Mouse (Mus musculus): ENCODE results near the gene H3f3a.

Gene H3f3a

DNA sequence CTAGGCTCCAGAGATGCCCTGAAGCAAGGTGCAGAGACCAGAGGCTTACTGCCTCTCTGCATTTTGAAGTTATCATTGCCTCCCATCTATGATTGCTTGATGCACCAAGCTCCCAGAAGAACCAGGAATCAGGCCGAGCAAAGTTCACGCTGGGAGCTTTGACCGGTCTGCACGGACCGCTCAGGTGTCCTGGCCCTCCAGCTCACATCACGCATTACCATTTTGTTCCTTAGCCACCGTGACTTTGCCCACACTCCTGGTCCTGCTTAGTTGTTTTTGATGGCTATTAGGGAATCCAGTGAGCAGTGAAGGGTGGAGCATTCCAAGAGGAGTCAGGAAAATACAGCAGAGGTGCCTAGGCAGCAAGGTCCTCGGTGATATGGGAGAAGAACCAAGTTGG is 33.5 kb downstream of the H3f3a start:
- no peak for DNase-seq

- DNase-seq = no peak
Measured at GRCm38 (mm10) chr1:180778941-180779340, 34.8 kb downstream of the H3f3a start.

DNA sequence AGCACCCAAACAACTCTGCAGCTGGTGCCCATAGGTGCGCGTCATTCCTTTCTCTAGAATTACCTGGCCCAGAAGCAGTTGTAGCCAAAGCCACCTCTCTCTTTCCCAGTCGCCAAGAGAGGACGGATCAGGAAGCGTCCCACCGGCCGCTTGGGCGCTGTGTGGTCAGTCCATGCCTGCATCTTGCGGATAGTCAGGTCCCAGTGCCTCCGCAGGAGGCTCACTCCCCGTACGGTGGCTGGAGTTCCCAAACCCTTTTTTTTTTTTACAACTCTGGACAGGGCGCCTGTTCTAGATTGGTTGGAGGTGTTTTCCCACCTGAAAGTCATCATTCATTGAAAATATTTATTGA is 35.4 kb downstream of the H3f3a start:
- DNase-seq = no peak

GRCm38 (mm10) chr1:180777660-180778402 is 35.9 kb downstream of the H3f3a start:
- DNase-seq = peak; percentile 92 to 93

- no peak for DNase-seq
Measured at GRCm38 (mm10) chr1:180777289-180777659, 36.5 kb downstream of the H3f3a start.

DNA sequence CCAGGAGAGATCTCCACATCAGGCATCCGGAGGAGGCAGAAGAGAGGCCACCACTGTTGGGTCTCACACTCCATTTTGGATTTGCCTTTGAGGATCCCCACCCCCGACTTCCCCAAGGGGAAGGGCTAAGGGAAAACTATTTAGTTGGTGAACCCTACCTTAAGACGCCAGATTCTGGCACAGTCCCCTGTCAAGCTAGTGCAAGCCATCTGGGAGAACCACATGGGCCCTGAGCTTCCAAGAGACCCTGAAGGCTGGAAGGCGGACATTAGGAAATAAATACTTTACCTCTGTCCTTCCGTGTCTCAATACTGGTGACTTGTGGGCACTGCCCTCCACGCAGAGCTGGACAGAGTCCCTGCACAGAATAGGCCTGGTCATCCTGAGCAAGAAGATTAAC is 37.2 kb downstream of the H3f3a start:
- DNase-seq = peak; percentile 50 to 58

DNA sequence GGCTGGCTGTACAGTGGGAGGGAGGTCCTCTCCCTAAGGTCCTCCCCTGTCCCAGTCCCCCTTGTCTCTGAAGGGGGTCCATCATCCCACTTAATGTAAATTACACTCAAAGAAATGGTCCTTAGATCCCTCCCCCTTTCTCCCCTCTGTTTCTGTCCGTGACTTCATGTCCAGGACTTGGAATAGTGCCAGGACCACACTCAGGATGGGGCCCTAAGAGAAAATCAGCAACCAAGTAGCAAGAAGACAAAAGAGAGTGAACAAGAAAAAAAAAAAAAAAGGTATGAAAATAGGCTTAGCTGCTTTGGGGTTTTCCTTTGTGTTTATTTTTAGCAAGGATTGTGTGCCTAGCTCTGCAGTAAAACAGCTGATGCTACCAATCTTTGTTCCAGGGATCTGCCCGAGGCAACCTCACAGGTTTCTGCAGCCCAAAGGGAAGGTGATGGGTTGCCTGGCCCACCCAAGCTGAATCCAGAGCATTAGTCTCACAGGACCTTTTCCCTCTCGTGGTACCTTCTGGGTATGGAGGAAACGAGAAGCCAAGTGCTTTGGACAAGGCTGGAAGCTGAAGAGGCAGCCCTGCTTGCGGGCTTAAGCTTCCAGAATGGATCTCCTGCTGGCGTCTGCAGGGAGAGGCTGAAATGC is 37.8 kb downstream of the H3f3a start:
- DNase-seq = no peak

GRCm38 (mm10) chr1:180775317-180775716 is 38.4 kb downstream of the H3f3a start:
- DNase-seq = peak in 1 of 2 experiments; percentile 16

GRCm38 (mm10) chr1:180774664-180775063 is 39.1 kb downstream of the H3f3a start:
- peak; percentile 57 to 65 for DNase-seq

DNA sequence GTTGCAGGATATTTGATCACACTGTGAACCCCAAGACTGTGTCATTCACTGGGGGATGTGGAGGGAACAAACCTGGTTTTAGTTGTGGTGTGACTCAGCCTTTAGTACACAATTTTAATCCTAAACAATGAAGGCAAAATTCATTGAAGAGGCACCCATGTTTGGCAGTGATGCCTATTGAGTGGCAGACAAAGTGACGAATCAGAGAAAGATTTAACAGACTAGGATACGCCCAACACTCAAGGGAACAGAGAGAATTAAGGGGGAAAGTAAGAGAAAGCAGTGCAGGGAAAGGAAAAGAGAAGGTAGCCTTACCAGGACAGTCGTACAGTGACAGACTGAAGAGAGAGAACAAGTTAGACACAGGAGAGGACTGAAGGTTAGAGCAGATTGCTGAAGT is 41.5 kb downstream of the H3f3a start:
- DNase-seq = no peak

DNA sequence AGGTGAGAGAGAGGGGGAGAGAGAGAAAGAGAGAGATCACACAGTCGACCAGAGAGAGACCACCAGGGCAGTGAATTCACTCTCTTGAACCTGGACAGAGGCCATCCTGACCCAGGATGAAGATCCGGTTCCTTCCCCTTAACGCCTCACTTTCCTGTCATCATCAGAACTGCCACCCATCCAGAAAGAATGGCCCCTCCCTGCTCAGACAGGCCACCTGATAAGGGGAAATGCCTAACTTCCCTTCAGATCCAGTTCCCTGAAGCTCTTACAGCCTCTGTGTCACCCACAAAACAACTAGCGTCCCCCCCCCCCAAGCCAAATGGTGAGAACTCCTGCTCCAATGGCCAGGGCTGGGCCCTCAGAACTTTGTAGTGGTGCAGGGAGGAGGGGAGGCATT is 42.0 kb downstream of the H3f3a start:
- DNase-seq = no peak

GRCm38 (mm10) chr1:180771306-180771705 is 42.4 kb downstream of the H3f3a start:
- DNase-seq = peak in 1 of 2 experiments; percentile 12

DNA sequence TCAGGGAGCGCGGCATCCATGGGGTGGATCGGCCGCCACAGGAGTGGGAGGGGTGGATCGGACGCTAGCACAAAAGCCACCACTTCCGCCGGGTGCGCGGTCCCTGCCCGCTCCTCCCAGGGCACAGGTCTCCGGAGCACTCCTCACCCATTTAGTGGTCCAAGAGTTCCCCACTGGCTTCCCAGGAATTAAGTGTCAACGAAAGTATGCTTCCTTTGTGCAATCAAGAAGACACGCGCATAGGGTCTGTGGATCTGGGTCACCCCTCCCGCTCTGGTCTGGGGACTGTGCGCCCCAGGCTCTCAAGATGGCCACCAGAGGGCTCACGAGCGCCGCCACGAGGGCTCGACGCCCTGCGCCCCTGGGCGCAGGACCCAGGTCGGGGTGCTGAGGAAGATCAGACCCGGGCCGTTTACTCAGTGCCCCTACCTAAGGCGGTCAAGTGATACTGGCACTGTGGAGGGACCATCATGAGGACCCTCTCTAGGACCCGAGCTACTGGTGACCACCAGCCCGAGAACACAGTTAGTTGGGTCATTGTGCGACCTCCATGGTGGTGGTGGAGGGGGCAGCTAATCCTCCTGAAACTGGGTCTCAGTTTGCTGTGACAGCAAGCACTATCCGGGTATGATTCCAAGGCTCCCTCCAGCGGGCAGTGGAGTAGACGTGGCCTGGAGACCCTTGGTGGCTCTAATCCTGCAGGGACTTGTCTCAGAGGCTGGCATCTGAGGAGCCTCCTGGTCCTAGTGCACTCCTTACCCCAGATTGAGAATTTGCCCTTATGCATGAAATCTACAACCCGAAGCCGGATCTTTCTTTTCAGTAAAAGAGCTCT is 45.2 kb downstream of the H3f3a start:
- DNase-seq = peak; percentile 92 to 93

DNA sequence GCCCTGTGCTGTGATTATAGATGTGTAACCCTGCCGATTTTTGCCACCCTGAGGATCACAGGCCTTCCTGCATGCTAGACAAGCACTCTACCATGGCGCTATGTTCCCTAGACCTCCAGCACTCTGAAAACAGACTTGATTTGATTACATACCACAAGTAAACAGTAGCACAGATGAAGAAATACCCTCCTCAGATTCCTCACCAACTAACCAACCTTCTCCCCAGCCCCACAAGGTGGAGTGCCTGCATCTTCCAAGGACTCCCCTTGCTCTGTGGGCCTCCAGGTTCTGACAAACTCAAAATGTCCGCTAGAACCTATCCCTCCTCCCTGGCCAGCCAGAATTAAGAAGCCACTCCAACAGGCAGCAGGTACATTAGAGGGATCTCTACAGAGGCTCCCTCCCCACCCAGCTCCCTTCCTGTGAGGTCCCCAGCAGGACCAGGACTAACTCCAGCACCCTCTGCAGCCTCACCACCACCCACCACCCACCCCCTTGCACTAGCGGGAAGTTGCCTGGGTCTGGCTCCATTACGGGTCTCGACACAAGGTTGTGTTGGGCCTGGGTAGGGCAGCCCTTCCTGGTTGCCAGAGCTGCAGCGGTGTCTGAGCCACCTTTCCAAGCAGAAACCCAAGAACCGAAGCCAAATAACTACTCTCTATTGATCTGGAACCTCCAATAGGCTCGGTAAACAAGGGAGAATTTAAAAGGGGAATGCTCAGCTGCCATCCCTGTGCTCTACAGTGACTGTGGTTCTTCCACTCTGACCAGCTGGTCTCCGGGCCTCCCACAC is 46.0 kb downstream of the H3f3a start:
- peak; percentile 55 to 71 for DNase-seq

DNA sequence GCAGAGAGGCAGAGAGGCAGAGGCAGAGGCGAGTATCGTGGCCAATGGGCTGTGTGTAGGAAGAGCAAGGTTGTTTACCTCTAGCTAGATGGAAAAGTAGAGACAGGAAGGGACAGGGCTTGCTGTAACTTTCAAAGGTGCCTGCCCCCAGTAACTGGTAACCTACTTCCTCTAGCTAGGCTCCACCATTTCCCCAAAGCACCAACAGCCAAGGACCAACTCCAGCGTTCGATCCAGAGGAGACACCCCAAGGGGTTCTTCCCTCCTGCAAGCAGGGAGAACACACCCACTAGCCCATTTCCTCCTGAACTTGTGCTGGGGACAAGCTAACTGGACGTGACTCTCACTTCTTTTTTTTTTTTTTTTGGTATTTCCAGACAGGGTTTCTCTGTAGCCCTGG is 47.2 kb downstream of the H3f3a start:
- DNase-seq = no peak

GRCm38 (mm10) chr1:180765393-180765792 is 48.4 kb downstream of the H3f3a start:
- DNase-seq = no peak

DNA sequence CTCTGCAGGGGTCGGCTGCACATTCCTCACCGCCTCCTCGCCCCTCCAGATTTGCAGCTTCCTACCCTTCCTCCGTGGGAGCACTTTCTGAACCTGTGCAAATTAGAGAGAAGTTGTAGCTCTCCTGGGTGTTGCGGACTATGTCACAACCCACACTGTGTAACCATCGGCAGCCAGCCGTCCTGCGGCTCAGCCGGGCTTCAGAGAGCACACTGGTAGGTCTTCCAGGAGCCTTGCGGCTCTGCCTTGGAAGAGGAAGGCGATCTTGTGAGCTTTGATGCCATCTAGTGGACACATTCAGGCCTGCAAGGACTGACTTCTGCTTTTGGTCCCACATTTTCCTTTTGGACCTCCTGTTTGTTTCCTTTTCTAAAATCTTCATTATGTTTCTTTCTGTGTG is 49.9 kb downstream of the H3f3a start:
- DNase-seq = peak; percentile 92 to 93

DNA sequence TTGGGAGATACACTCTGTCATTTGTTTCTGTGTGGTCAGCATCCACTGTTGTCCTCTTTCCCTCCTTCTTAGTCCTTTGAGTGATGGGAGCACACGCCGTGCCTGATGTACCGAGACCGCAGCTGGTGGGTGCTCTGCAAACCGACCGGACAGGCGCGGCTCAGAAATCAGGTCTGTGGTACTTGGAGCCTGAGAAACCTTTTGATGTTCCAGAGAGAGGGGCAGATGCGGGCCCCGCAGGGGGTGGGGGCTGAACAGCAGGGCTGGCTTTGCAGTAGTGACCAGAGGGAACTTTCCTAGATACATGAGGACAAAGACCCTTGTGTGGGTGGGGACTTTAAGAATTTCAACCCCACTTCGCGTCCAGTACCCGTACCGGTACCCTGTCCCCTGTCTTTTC is 50.4 kb downstream of the H3f3a start:
- DNase-seq = peak; percentile 83 to 87

DNA sequence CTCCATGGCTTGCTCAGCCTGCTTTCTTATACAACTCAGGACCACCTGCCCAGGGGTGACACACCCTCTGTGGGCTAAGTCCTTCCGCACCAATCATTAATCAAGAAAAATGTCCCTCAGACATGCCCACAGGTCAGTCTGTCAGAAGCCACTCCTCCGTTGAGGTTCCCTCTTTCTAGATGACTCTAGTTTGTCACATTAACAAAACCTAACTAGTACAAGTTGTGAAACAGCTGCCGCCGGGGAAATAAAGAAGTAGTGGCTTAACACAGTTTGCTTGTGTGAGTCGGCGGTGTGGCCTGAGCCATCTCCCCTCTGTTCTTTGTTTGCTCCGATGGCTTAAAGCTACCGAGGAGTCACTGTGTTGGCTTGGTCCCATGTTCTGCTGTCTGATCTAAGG is 51.1 kb downstream of the H3f3a start:
- DNase-seq = no peak

DNA sequence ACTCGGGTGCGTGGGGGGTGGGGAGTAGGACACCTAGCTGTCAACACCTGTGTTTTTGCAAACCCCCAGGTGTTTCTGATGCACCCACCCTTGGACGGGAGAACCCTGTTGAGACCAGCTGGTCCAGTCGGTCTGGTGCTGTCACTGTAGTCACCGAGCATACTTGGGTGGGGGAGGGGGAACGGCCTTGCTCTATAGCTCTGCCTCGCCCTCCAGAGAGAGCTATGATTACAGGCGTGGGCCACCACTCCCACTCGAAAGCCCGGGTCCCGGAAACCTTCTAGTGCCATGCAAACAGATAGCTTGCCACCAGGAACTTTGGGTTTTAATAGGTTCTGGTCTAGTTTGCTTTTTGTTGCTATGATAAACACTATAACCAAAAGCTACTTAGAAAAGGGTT is 51.6 kb downstream of the H3f3a start:
- peak; percentile 36 to 40 for DNase-seq

- DNase-seq = no peak
Measured at GRCm38 (mm10) chr1:180757956-180758520, 55.7 kb downstream of the H3f3a start.

GRCm38 (mm10) chr1:180757252-180757955 is 56.3 kb downstream of the H3f3a start:
- DNase-seq = no peak
